Mouse (Mus musculus): ENCODE results near the gene Ulk4. TPM values are rescaled to one million over a fixed set of nuclear protein-coding genes. Genes with fewer than 3 reads are reported as not detected.

The Ulk4 gene
- polyA plus RNA-seq, 1 experiment from 2014 or later = 149 TPM

GRCm38 (mm10) chr9:121311846-121312236 is 34.8 kb upstream of the Ulk4 start:
- ATAC-seq (ENCODE audit: borderline replicate concordance, extremely low read depth, low FRiP score, low TSS enrichment) = no peak
- Histone ChIP-seq H3K9me3 (no peaks in the 10 kb centered on the region), H3K27me3 (no peaks in the 10 kb centered on the region), H3K27ac (no peak overlapping the region), H3K4me3 (no peak overlapping the region), H3K36me3 (no peaks in the 10 kb centered on the region; the same call in 1 of the 2 replicates), H3K9ac (no peak overlapping the region), H3K4me2 (no peak overlapping the region), H3K4me1 (peaks cover 58% of the 10 kb centered on the region)
- 70% methylated on average over 6 of the region's 6 CpGs for WGBS

DNA sequence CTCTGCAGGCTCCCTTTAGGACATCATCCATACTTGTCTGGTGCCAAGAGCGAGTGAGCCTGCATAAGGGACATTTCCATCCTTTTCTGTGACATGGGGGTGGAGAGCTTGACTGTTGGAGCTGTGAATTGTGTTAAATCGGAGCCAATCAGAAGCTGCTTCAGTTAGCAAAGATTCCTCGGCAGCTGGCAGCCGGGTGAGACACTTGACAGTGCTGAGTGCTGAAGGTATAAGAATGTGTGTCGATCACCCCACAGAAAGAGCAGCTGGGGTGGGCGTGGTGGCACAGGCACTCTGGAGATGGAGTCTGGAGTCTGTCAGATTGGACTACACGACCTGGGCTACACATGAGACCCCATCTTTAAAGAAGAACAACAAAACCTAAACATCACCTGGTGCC is 33.5 kb upstream of the Ulk4 start:
- no peaks in the 10 kb centered on the region for H3K27me3 ChIP-seq
- no peak overlapping the region for H3K4me2 ChIP-seq
- WGBS = 61% methylated on average over 7 of the region's 7 CpGs
- no peak for ATAC-seq (ENCODE audit: borderline replicate concordance, extremely low read depth, low FRiP score, low TSS enrichment)
- no peak overlapping the region for H3K9ac ChIP-seq
- H3K27ac ChIP-seq = no peak overlapping the region
- H3K4me3 ChIP-seq = no peak overlapping the region
- peaks cover 44% of the 10 kb centered on the region for H3K4me1 ChIP-seq
- no peaks in the 10 kb centered on the region; the same call in 1 of the 2 replicates for H3K36me3 ChIP-seq
- no peaks in the 10 kb centered on the region for H3K9me3 ChIP-seq

- Histone ChIP-seq H3K4me3 (no peak overlapping the region), H3K4me1 (peaks cover 33% of the 10 kb centered on the region), H3K27ac (no peak overlapping the region)
Observed at GRCm38 (mm10) chr9:121309287-121309686, 32.3 kb upstream of the Ulk4 start.

DNA sequence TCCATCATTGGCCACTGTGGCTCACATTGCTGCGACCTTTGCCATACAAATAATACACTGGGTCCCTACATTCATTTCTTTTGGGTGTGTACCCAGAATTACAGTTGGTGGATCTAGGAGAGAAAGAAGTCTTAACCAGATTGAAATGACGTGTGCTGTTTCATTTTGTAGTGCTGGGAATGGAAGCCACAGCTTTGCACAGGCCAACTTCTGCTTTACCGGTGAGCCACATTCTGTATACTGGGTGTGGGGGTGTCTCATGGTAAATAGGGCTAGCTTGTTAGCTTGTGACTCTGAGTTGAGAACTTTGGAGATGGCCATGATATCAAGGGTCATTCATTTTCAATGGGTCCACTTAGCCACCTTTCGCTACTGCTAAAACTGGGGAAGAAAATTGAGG is 28.5 kb upstream of the Ulk4 start:
- 89% methylated on average over 4 of the region's 4 CpGs for WGBS
- Histone ChIP-seq H3K27me3 (no peaks in the 10 kb centered on the region), H3K36me3 (no peaks in the 10 kb centered on the region; the same call in 1 of the 2 replicates), H3K9ac (no peak overlapping the region), H3K27ac (no peak overlapping the region), H3K4me3 (no peak overlapping the region), H3K4me2 (no peak overlapping the region), H3K9me3 (no peaks in the 10 kb centered on the region), H3K4me1 (peaks cover 25% of the 10 kb centered on the region)
- ATAC-seq (ENCODE audit: borderline replicate concordance, extremely low read depth, low FRiP score, low TSS enrichment) = no peak

More at GRCm38 (mm10) chr9:121309287-121309686, 32.3 kb upstream of the Ulk4 start:
- Histone ChIP-seq H3K27me3 (no peaks in the 10 kb centered on the region), H3K9ac (no peak overlapping the region), H3K9me3 (no peaks in the 10 kb centered on the region), H3K36me3 (no peaks in the 10 kb centered on the region; the same call in 1 of the 2 replicates), H3K4me2 (no peak overlapping the region)
- WGBS = 52% methylated on average over 4 of the region's 4 CpGs
- no peak for ATAC-seq (ENCODE audit: borderline replicate concordance, extremely low read depth, low FRiP score, low TSS enrichment)

GRCm38 (mm10) chr9:121304520-121304919 is 27.5 kb upstream of the Ulk4 start:
- no peak overlapping the region for H3K27ac ChIP-seq
- no peak overlapping the region for H3K4me2 ChIP-seq
- ATAC-seq (ENCODE audit: borderline replicate concordance, extremely low read depth, low FRiP score, low TSS enrichment) = no peak
- H3K9me3 ChIP-seq = no peaks in the 10 kb centered on the region
- H3K36me3 ChIP-seq = no peaks in the 10 kb centered on the region; the same call in 1 of the 2 replicates
- no peak overlapping the region for H3K9ac ChIP-seq
- WGBS = 82% methylated on average over 10 of the region's 10 CpGs
- no peak overlapping the region for H3K4me3 ChIP-seq
- no peaks in the 10 kb centered on the region for H3K27me3 ChIP-seq
- H3K4me1 ChIP-seq = peaks cover 30% of the 10 kb centered on the region

DNA sequence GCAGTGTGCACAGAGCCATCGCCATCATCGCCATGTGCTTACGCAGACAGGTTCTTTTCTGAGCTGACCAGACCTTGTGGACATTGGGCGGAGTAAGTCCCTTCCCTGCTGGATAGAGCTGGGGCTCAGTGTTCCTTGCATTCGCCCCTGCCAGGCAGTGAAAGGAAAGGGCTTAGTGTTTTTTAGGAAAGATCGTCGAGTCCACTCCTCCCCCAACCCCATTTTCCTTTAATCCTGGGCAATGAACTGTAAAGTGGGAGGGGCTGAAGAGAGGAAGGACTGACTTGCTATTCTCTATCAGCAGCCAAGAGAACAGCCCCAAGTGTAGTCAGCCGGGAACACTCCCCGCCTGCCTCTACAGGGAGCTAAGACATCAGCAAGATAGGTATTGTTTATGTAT is 26.8 kb upstream of the Ulk4 start:
- Histone ChIP-seq H3K9me3 (no peaks in the 10 kb centered on the region), H3K27ac (no peak overlapping the region), H3K4me1 (peaks cover 32% of the 10 kb centered on the region), H3K27me3 (no peaks in the 10 kb centered on the region), H3K36me3 (no peaks in the 10 kb centered on the region; the same call in 1 of the 2 replicates), H3K4me3 (no peak overlapping the region), H3K9ac (no peak overlapping the region), H3K4me2 (no peak overlapping the region)
- ATAC-seq (ENCODE audit: borderline replicate concordance, extremely low read depth, low FRiP score, low TSS enrichment) = no peak
- 68% methylated on average over 9 of the region's 9 CpGs for WGBS

GRCm38 (mm10) chr9:121303086-121303485 is 26.1 kb upstream of the Ulk4 start:
- Histone ChIP-seq H3K27me3 (no peaks in the 10 kb centered on the region), H3K9me3 (no peaks in the 10 kb centered on the region), H3K36me3 (no peaks in the 10 kb centered on the region; the same call in 1 of the 2 replicates), H3K4me2 (no peak overlapping the region), H3K4me3 (no peak overlapping the region), H3K4me1 (peaks cover 39% of the 10 kb centered on the region), H3K9ac (no peak overlapping the region), H3K27ac (no peak overlapping the region)
- no peak for ATAC-seq (ENCODE audit: borderline replicate concordance, extremely low read depth, low FRiP score, low TSS enrichment)
- WGBS = 45% methylated on average over 6 of the region's 6 CpGs

GRCm38 (mm10) chr9:121302543-121302942 is 25.5 kb upstream of the Ulk4 start:
- Histone ChIP-seq H3K27ac (no peak overlapping the region), H3K4me2 (no peak overlapping the region), H3K4me3 (no peak overlapping the region), H3K4me1 (peaks cover 39% of the 10 kb centered on the region), H3K9ac (no peak overlapping the region), H3K36me3 (no peaks in the 10 kb centered on the region; the same call in 1 of the 2 replicates), H3K9me3 (no peaks in the 10 kb centered on the region), H3K27me3 (no peaks in the 10 kb centered on the region)
- 81% methylated on average over 7 of the region's 8 CpGs for WGBS
- no peak for ATAC-seq (ENCODE audit: borderline replicate concordance, extremely low read depth, low FRiP score, low TSS enrichment)

DNA sequence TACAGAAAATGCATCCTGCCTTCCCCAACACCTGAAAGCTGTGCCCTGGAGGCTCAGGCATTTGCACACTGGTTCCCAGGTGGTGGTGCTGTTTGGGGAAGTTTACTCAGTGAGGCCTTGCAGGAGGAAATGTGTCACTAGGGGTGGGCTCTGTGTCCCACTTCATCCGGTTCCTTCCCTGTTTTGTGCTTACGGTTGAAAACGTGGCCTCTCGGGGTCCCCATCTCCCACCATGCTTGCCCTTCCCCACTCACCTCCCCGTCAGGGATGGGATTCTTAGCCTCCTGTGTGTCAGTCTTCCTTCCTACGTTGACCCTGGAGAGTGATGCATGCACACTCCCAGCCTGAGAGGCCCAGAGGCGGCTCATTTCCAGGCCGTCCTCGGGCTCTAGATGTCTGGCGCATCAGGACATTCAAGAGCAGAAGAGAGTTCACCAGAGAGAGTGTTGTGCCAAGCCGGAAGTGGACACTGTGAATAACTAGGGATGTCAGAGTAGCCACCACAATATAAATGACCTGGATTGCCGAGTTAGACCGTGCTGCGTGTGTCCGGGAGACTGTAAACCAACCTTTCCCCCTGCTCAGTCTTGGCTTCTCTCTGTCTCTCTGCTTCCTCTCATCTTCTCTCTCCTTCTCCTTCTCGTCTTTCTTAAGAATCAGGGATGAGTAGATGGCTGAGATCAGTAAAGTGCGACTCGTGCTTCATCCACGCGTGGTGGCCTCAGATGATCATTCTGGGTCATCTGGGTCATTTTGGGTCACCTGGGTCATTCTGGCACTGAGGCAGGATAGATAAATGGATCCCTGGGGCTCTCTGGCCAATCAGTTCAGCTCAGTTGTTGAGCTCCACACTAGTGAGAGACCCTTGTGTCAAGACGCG is 24.3 kb upstream of the Ulk4 start:
- no peaks in the 10 kb centered on the region for H3K36me3 ChIP-seq
- no peaks in the 10 kb centered on the region for H3K9me3 ChIP-seq
- H3K9ac ChIP-seq = no peak overlapping the region
- no peak overlapping the region for H3K4me3 ChIP-seq
- 67% methylated on average over 22 of the region's 22 CpGs for WGBS
- peak overlapping the region; percentile 26; the same call in 1 of the 2 replicates for H3K27ac ChIP-seq
- peak overlapping the region; percentile 21 for H3K4me2 ChIP-seq
- H3K27me3 ChIP-seq = 0 out of 2 replicates have a peak, but pooled peaks cover 4% of the 10 kb centered on the region
- peaks cover 44% of the 10 kb centered on the region for H3K4me1 ChIP-seq
- no peak for ATAC-seq (ENCODE audit: borderline replicate concordance, extremely low read depth, low FRiP score, low TSS enrichment)

DNA sequence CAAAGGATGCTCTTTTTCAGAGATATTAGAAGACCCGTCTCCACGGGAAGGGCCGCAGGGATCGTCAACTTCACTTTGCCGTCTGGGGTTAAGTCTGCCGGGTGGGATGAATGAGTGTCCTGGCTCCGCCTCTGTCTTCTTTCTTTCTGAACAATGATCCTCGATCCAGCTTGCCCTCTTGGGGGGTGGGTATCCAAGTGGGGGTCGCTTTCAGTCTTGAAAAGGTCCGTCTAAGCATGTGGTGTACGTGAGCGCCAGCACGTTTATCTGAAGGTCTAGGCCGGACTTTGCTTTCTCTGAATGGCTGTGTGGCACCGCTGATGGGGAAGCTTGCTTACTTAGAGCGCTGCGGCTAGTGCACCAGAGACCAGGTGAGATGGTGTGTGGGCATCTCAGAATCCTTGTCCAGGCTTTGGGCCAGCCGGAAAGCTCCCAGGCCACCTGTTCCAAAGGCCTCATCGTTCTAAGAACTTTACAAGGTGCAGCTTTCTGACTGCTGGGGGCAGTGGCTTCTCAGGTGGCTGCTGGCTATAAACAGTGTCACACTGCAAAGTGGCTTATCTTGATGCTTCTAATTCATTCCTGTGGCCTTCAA is 23.1 kb upstream of the Ulk4 start:
- H3K9ac ChIP-seq = no peak overlapping the region
- H3K4me3 ChIP-seq = no peak overlapping the region
- no peak for ATAC-seq (ENCODE audit: borderline replicate concordance, extremely low read depth, low FRiP score, low TSS enrichment)
- peaks cover 44% of the 10 kb centered on the region for H3K4me1 ChIP-seq
- H3K36me3 ChIP-seq = no peaks in the 10 kb centered on the region
- WGBS = 60% methylated on average over 19 of the region's 19 CpGs
- H3K9me3 ChIP-seq = no peaks in the 10 kb centered on the region
- H3K27me3 ChIP-seq = 0 out of 2 replicates have a peak, but pooled peaks cover 4% of the 10 kb centered on the region
- no peak overlapping the region for H3K27ac ChIP-seq
- H3K4me2 ChIP-seq = peak overlapping the region; percentile 96; the same call in 1 of the 2 replicates

DNA sequence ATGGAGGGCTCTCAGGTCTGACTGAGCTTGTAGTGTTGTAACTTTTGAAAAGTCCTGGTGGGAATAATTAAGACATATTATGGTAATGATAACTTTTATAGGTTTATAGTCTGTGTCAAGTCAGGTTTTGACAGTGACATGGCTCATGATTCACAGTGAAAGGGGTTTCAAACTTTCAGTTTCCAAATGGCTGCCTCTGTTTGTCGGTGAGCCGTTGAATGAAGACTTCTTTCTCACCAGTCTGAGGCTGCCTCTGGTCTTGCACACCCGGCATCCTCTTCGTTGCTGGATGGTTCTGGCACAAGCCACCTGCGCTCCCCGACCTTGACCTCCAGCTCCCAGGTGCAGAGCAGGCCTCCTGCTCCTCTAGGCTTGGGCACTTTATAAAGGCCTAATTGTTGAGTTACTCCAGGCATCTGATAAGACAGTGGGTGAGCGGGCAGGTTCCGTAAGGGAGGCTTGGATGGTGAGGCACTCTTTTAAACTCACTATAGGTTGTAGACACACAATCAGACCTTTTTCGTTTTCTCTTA is 22.3 kb upstream of the Ulk4 start:
- Histone ChIP-seq H3K27me3 (0 out of 2 replicates have a peak, but pooled peaks cover 4% of the 10 kb centered on the region), H3K4me3 (no peak overlapping the region), H3K4me1 (peaks cover 44% of the 10 kb centered on the region), H3K9me3 (no peaks in the 10 kb centered on the region), H3K36me3 (no peaks in the 10 kb centered on the region), H3K9ac (no peak overlapping the region), H3K4me2 (peak overlapping the region; percentile 96), H3K27ac (no peak overlapping the region)
- WGBS = 58% methylated on average over 9 of the region's 9 CpGs
- ATAC-seq (ENCODE audit: borderline replicate concordance, extremely low read depth, low FRiP score, low TSS enrichment) = no peak
